Mouse (Mus musculus) heart, embryonic 10.5 days (tissue): ENCODE results near the gene Afg3l1. TPM values are rescaled to one million over a fixed set of nuclear protein-coding genes. Genes with fewer than 3 reads are reported as not detected.
"Not testable (repeated sequence)": the region's sequence is repeated elsewhere in the genome, so short reads cannot be mapped to it uniquely, and the experiment has no call there.

Source experiments
- DNase-seq: peaks from one replicate; pipeline ENCODE4 v3.0.0-alpha.2; 2017; ENCODE audit warnings: low spot score
- H3K27ac ChIP-seq: fragments of 300-500 bp; sonication (generic); 2 replicates; pipeline ENCODE4 v1.5.1; 2016; ENCODE audit warnings: mild to moderate bottlenecking
- H3K27me3 ChIP-seq: fragments of 300-500 bp; sonication (generic); 2 replicates; pipeline ENCODE4 v1.6.1; 2016; ENCODE audit warnings: mild to moderate bottlenecking; ENCODE audit not compliant: poor library complexity, insufficient read depth, severe bottlenecking
- H3K36me3 ChIP-seq: fragments of 300-500 bp; sonication (generic); 2 replicates; pipeline ENCODE4 v1.6.1; 2016; ENCODE audit warnings: mild to moderate bottlenecking, moderate library complexity
- H3K4me1 ChIP-seq: fragments of 300-500 bp; sonication (generic); 2 replicates; pipeline ENCODE4 v1.6.1; 2016; ENCODE audit warnings: mild to moderate bottlenecking
- H3K4me3 ChIP-seq: fragments of 300-500 bp; sonication (generic); 2 replicates; pipeline ENCODE4 v1.5.1; 2016; ENCODE audit warnings: mild to moderate bottlenecking, moderate library complexity
- H3K9me3 ChIP-seq: fragments of 300-500 bp; sonication (generic); 2 replicates; pipeline ENCODE4 v1.6.1; 2016; ENCODE audit warnings: mild to moderate bottlenecking, moderate library complexity
- WGBS: fragments of 180-500 bp; shearing (Covaris S2); methylation state at CpG from one replicate; pipeline ENCODE4 v1.1.7; 2016; 5-methylcytosine and 5-hydroxymethylcytosine counted together
- polyA plus RNA-seq: library from polyadenylated mRNA; unstranded; fragments of >200 nt; fragmentation: Nextera tagmentation; extraction: Ambion mirVana; gene quantifications from 2 replicates; pipeline ENCODE4 v1.2.1, GENCODE M21; 2016

The Afg3l1 gene
- polyA plus RNA-seq = 56.3 and 63.8 TPM in 2 replicates

GRCm38 (mm10) chr8:123477737-123478258, at the start of gene Afg3l1:
Afg3l1 (plus strand) TSS chr8:123477903.
- Histone ChIP-seq H3K9me3 (no peaks in the 10 kb centered on the region), H3K27ac (peak within 1 kb of the TSS; percentile 99), H3K4me3 (peak within 1 kb of the TSS; percentile 97), H3K27me3 (no peaks in the 10 kb centered on the region), H3K36me3 (peaks cover 30% of the 10 kb centered on the region), H3K4me1 (peaks cover 26% of the 10 kb centered on the region)
- DNase-seq = peak; percentile 94
- WGBS = under 1% methylated on average over 58 of the region's 58 CpGs

DNA sequence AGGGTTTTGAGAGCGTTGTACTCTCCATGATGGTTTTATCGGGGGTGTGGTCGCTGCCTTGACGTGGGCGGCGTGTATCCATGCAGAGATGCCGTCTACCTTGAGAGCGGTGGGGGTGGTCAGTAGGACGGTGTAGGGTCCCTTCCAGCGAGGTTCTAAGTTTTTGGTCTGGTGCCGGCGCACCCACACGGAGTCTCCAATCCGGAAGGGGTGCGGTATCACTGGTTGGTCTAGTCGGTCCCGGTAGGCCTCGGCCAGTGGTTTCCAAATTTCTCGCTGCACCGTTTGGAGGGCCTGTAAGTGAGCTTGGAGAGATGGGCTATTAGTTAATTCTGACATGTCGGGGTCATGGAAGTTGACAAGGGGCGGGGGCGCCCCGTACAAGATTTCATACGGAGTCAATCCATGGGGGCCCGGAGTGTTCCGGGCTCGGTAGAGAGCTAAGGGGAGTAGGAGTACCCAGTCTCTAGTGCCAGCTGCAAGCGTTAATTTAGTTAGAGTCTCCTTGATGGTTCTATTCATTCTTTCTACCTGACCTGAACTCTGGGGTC, 49.3 kb upstream of the Afg3l1 start:
- H3K36me3 ChIP-seq = no peaks in the 10 kb centered on the region
- H3K27me3 ChIP-seq = no peaks in the 10 kb centered on the region
- DNase-seq = no peak
- no peak overlapping the region for H3K4me3 ChIP-seq
- H3K9me3 ChIP-seq = peaks cover 49% of the 10 kb centered on the region
- no peaks in the 10 kb centered on the region for H3K4me1 ChIP-seq
- H3K27ac ChIP-seq = no peak overlapping the region
- WGBS = 96% methylated on average over 29 of the region's 29 CpGs

GRCm38 (mm10) chr8:123428939-123429721, 48.6 kb upstream of the Afg3l1 start:
- Histone ChIP-seq H3K4me1 (no peaks in the 10 kb centered on the region), H3K9me3 (peaks cover 52% of the 10 kb centered on the region), H3K27me3 (no peaks in the 10 kb centered on the region), H3K36me3 (no peaks in the 10 kb centered on the region), H3K4me3 (no peak overlapping the region), H3K27ac (no peak overlapping the region)
- 92% methylated on average over 23 of the region's 23 CpGs for WGBS
- DNase-seq = no peak

DNA sequence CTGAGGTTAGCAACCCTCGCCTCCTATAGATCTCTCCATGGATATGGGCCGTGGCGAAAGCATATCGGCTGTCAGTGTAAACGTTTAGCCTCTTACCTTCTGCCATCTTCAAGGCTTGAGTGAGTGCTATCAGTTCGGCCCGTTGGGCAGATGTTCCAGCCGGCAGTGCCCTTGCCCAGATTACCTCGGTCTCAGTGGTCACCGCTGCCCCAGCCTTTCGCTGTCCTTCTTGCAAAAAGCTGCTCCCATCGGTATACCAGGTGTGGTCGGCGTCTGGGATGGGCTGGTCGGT, 48.0 kb upstream of the Afg3l1 start:
- H3K27ac ChIP-seq, H3K36me3 ChIP-seq, H3K4me3 ChIP-seq, H3K27me3 ChIP-seq, H3K4me1 ChIP-seq, DNase-seq: not testable (repeated sequence)
- WGBS = 91% methylated on average over 15 of the region's 15 CpGs
- peaks cover 52% of the 10 kb centered on the region for H3K9me3 ChIP-seq

- not testable (repeated sequence) for H3K4me1 ChIP-seq, H3K27ac ChIP-seq, H3K36me3 ChIP-seq, DNase-seq, H3K4me3 ChIP-seq, H3K27me3 ChIP-seq
- 87% methylated on average over 8 of the region's 8 CpGs for WGBS
- peaks cover 55% of the 10 kb centered on the region for H3K9me3 ChIP-seq
Observed at GRCm38 (mm10) chr8:123430936-123431335, 46.8 kb upstream of the Afg3l1 start.

GRCm38 (mm10) chr8:123431616-123432365, 45.9 kb upstream of the Afg3l1 start:
- Histone ChIP-seq H3K27me3 (no peaks in the 10 kb centered on the region), H3K36me3 (no peaks in the 10 kb centered on the region), H3K9me3 (peaks cover 52% of the 10 kb centered on the region), H3K4me1 (no peaks in the 10 kb centered on the region), H3K4me3 (no peak overlapping the region), H3K27ac (no peak overlapping the region)
- DNase-seq = no peak
- whole genome bisulfite sequencing = 92% methylated on average over 25 of the region's 25 CpGs

DNA sequence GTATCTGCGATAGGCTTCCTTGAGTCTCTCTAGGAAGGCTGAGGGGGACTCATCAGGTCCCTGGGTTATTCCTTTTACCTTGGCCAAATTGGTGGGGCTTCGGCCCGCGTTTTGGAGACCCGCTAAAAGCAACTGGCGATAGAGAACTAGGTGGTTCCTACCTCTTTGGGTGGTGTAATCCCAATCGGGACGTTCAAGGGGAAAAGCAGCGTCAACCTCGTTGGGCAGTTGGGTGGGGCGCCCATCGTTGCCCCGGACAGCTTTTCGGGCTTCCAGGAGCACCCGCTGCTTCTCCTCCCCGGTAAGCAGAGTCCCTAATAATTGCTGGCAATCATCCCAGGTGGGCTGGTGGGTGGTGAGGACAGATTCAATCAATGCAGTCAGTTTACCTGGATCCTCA, 45.3 kb upstream of the Afg3l1 start:
- Histone ChIP-seq H3K4me1 (no peaks in the 10 kb centered on the region), H3K27me3 (no peaks in the 10 kb centered on the region), H3K9me3 (peaks cover 47% of the 10 kb centered on the region), H3K4me3 (no peak overlapping the region), H3K36me3 (no peaks in the 10 kb centered on the region), H3K27ac (no peak overlapping the region)
- WGBS = 91% methylated on average over 16 of the region's 16 CpGs
- no peak for DNase-seq

DNA sequence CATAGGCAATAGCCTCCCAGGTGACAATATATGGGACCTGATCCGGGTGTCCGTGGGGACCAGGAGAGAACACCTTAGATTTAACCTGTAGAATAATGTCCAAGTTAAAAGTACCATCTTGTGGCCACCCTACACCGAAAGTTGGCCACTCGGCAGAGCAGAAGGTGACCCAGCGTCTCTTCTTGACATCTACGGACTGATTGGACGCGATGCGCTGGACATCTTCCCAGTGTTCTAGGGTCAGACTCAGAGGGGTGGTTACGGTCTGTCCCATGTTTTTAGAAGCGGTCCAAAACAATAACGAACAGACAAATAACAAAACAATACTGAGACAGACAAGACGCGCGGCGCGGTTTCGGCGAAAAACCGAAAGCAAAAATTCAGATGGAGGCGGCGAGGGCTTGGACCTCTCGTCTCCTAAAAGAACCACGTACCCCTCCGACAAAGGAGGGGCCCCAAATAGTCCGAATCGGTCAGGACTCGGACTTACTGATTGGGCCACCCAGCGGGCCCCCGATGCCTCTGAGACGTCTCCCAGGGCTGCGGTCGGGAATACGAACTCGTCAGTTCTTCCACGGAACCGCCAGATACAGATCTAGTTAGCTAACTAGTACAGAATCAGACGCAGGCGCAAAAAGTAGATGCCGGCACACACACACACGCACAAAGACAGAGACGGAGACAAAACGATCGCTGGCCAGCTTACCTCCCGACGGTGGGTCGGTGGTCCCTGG, 44.3 kb upstream of the Afg3l1 start:
- H3K27ac ChIP-seq, DNase-seq, H3K27me3 ChIP-seq, H3K4me1 ChIP-seq, H3K4me3 ChIP-seq, H3K36me3 ChIP-seq: not testable (repeated sequence)
- WGBS = 94% methylated on average over 47 of the region's 47 CpGs
- peaks cover 36% of the 10 kb centered on the region for H3K9me3 ChIP-seq

DNA sequence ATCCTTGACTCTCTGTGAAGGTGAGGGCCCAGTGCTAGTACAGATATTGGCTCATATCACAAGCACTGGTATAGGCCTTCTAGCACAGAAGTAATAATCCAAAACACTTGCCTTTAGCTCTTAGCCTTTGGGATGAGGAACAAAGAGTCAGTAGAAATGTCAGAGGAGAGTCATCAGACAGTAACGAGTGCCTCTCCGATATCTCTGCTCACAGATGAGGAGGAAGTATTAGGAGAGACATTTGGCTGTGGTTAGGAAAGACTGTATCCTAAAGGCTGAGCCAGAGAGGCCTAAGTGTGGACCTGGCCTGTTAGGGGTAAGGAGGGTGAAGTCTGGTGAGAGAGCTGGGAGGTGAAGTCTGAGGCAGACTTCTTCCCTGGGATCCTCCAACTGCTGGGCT, 35.9 kb upstream of the Afg3l1 start:
- H3K27me3 ChIP-seq = no peaks in the 10 kb centered on the region
- H3K4me1 ChIP-seq = peaks cover 32% of the 10 kb centered on the region
- H3K9me3 ChIP-seq = no peaks in the 10 kb centered on the region
- DNase-seq = no peak
- 83% methylated on average over 2 of the region's 2 CpGs for WGBS
- H3K4me3 ChIP-seq = no peak overlapping the region
- no peak overlapping the region for H3K27ac ChIP-seq
- H3K36me3 ChIP-seq = no peaks in the 10 kb centered on the region

- H3K4me3 ChIP-seq = peak overlapping the region; percentile 82
- no peaks in the 10 kb centered on the region for H3K27me3 ChIP-seq
- peaks cover 38% of the 10 kb centered on the region for H3K4me1 ChIP-seq
- H3K36me3 ChIP-seq = no peaks in the 10 kb centered on the region
- H3K9me3 ChIP-seq = no peaks in the 10 kb centered on the region
- no peak for DNase-seq
- 79% methylated on average over 5 of the region's 5 CpGs for WGBS
- no peak overlapping the region for H3K27ac ChIP-seq
Observed at GRCm38 (mm10) chr8:123442351-123442750, 35.4 kb upstream of the Afg3l1 start.

GRCm38 (mm10) chr8:123442871-123443575, 34.7 kb upstream of the Afg3l1 start:
- 2% methylated on average over 41 of the region's 41 CpGs for WGBS
- Histone ChIP-seq H3K27me3 (no peaks in the 10 kb centered on the region), H3K4me3 (peak overlapping the region; percentile 82), H3K4me1 (peaks cover 42% of the 10 kb centered on the region), H3K9me3 (no peaks in the 10 kb centered on the region), H3K27ac (peak overlapping the region; percentile 95), H3K36me3 (no peaks in the 10 kb centered on the region)
- peak; percentile 97 for DNase-seq

DNA sequence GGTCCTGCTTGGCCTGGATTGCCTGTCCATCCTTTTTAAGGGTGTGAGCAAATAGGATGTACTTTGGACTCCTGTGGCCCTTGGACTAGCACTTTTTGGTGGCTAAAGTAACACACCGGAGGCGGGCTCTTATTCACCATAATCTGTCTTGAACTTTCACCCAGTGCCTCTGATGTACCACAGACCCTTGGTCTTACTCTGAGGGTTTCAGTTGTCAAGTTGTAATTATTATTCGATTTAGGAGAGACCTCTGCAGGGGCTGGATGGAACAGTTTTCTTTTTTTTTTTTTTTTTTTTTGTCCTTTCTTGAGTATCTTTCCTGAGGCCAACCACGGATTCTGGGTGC, 34.2 kb upstream of the Afg3l1 start:
- Histone ChIP-seq H3K27me3 (no peaks in the 10 kb centered on the region), H3K4me1 (peaks cover 42% of the 10 kb centered on the region), H3K27ac (peak overlapping the region; percentile 95; the same call in 1 of the 2 replicates), H3K9me3 (no peaks in the 10 kb centered on the region), H3K36me3 (no peaks in the 10 kb centered on the region), H3K4me3 (peak overlapping the region; percentile 82)
- no peak for DNase-seq
- WGBS = 30% methylated on average over 4 of the region's 4 CpGs
